Mouse (Mus musculus): Measurements from ENCODE around the gene Eng. TPM values are rescaled to one million over a fixed set of nuclear protein-coding genes. Genes with fewer than 3 reads are reported as not detected.

Eng gene
- polyA plus RNA-seq, 1 experiment from 2014 or later: 82.1 TPM

- no peaks in the 10 kb centered on the region for H3K9me3 ChIP-seq (replicated peaks)
- H3K4me1 ChIP-seq: peaks cover 35% of the 10 kb centered on the region
- H3K4me2 ChIP-seq: no peak overlapping the region
- no peak overlapping the region for H3K4me3 ChIP-seq (replicated peaks)
- 65% methylated on average over 9 of the region's 9 CpGs for whole genome bisulfite sequencing
- H3K27me3 ChIP-seq: no peaks in the 10 kb centered on the region
- H3K27ac ChIP-seq: no peak overlapping the region
- ATAC-seq (replicated peaks; ENCODE audit: low FRiP score): no peak
- no peak overlapping the region for H3K9ac ChIP-seq
- H3K36me3 ChIP-seq: no peaks in the 10 kb centered on the region
Measured at GRCm38 (mm10) chr2:32718761-32719160, 72.4 kb downstream of the Eng start.

DNA sequence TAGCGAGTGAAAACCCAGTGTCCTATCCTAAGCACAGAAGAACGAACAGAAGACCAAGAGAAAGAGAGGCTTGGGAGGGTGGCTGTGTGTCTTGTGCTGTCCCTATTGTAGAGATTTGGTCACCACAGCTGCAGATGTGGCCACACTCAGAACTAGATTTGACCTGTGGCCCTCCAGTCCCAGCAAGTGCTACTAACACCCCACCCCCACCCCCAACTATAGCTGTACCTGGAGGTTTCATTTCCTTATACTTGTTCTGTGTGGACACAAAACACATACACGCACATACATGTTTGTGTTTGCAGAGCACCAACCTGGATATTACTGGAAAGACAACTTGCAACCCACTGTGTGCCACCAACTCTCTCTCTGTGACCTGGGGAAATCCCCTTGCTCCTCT is 73.7 kb downstream of the Eng start:
- ATAC-seq (replicated peaks; ENCODE audit: low FRiP score): no peak
- Histone ChIP-seq H3K27ac (no peak overlapping the region), H3K4me3 (replicated peaks) (no peak overlapping the region), H3K36me3 (no peaks in the 10 kb centered on the region), H3K4me1 (peaks cover 26% of the 10 kb centered on the region), H3K4me2 (no peak overlapping the region), H3K27me3 (no peaks in the 10 kb centered on the region), H3K9ac (no peak overlapping the region), H3K9me3 (replicated peaks) (no peaks in the 10 kb centered on the region)
- WGBS: 90% methylated on average over 3 of the region's 3 CpGs

DNA sequence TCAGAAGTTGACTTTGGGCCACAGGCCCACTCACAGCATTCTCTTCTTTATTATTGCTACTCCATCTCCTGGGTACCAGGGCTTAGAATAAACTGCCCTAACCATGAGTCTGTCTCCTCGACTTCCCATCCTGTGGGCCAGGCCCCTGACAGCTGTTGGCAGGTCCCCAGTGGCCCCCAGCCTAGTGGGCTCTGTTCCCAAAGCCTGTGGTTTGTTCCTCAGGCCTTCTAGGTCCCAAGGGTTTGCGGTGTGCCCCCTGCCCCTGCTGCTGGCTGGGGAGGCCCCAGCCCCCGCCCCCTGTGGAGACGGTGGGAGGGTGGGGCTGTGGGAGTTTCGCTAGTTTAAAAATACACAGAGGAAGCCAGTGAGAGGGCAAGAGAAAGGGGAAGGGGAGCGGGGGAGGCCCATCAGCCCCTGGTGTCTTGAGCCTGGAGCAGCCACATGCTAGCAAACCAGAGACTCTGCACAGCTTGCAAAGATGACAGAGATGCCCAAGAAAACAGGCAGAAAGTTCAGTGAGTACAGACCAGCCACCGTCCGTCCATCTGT is 74.4 kb downstream of the Eng start, which contains the start of gene Sh2d3c:
Gene Sh2d3c (plus strand): TSS at position 375 of the 549 bp plus-strand sequence.
- Histone ChIP-seq H3K4me2 (peak within 1 kb of the TSS; percentile 47), H3K27ac (peak within 1 kb of the TSS; percentile 24), H3K4me1 (peaks cover 26% of the 10 kb centered on the region), H3K9ac (no peak within 1 kb of the TSS), H3K4me3 (replicated peaks) (peak within 1 kb of the TSS; percentile 24), H3K36me3 (no peaks in the 10 kb centered on the region), H3K9me3 (replicated peaks) (no peaks in the 10 kb centered on the region), H3K27me3 (no peaks in the 10 kb centered on the region)
- 27% methylated on average over 8 of the region's 8 CpGs for WGBS
- peak; percentile 50 for ATAC-seq (replicated peaks; ENCODE audit: low FRiP score)

- no peak overlapping the region; the same call in 1 of the 2 replicates for H3K27ac ChIP-seq
- ATAC-seq (replicated peaks; ENCODE audit: low FRiP score): no peak
- no peak overlapping the region for H3K9ac ChIP-seq
- H3K9me3 ChIP-seq (replicated peaks): no peaks in the 10 kb centered on the region
- H3K36me3 ChIP-seq: no peaks in the 10 kb centered on the region
- peak overlapping the region; percentile 24 for H3K4me3 ChIP-seq (replicated peaks)
- no peaks in the 10 kb centered on the region for H3K27me3 ChIP-seq
- WGBS: 40% methylated on average over 6 of the region's 6 CpGs
- peak overlapping the region; percentile 47 for H3K4me2 ChIP-seq
- H3K4me1 ChIP-seq: peaks cover 28% of the 10 kb centered on the region
Measured at GRCm38 (mm10) chr2:32722046-32722445, 75.7 kb downstream of the Eng start.

DNA sequence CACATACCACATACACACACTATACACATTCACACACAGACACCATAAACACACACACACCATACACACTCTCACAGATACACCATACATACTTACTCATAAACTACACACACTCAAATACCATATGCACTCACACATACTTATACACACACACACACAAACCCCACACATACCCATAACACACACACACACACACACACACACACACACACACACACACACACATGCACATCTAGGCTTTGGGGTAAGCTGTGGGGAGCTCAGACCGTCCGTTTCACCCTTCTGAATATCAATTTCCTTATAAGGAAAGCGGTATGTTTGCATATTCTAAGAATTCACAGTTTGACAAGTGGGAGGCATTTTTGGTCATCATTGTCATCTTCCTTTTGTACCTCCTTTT is 76.2 kb downstream of the Eng start:
- no peak overlapping the region for H3K9ac ChIP-seq
- no peaks in the 10 kb centered on the region for H3K27me3 ChIP-seq
- 60% methylated on average over 3 of the region's 3 CpGs for WGBS
- H3K4me2 ChIP-seq: peak overlapping the region; percentile 47
- H3K9me3 ChIP-seq (replicated peaks): no peaks in the 10 kb centered on the region
- H3K4me3 ChIP-seq (replicated peaks): no peak overlapping the region
- no peak for ATAC-seq (replicated peaks; ENCODE audit: low FRiP score)
- H3K36me3 ChIP-seq: no peaks in the 10 kb centered on the region
- peaks cover 30% of the 10 kb centered on the region for H3K4me1 ChIP-seq
- H3K27ac ChIP-seq: no peak overlapping the region

DNA sequence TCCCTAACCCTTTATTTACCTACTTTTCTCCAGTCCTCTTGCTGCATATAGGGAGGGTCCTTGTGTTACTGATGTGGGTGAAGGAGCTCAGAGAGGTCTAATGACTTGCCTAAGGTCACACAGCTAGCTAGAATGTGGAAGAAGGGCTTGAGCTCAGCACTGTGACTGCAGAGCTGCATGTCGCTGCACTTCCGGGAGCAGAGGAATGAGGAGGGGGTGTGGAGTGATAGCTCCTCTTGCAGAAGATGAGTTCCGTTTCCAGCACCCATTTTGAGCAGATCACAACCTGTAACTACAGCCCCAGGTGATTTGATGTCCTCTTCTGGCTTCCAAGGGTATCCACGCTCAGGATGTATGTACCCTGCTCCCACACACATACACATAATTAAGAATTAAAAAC is 77.8 kb downstream of the Eng start:
- no peak overlapping the region for H3K4me2 ChIP-seq
- peaks cover 45% of the 10 kb centered on the region for H3K4me1 ChIP-seq
- ATAC-seq (replicated peaks; ENCODE audit: low FRiP score): no peak
- WGBS: 74% methylated on average over 4 of the region's 4 CpGs
- H3K36me3 ChIP-seq: no peaks in the 10 kb centered on the region
- no peaks in the 10 kb centered on the region for H3K9me3 ChIP-seq (replicated peaks)
- H3K9ac ChIP-seq: no peak overlapping the region
- no peaks in the 10 kb centered on the region for H3K27me3 ChIP-seq
- H3K4me3 ChIP-seq (replicated peaks): no peak overlapping the region
- H3K27ac ChIP-seq: no peak overlapping the region

GRCm38 (mm10) chr2:32724832-32725790 is 78.7 kb downstream of the Eng start:
- no peak for ATAC-seq (replicated peaks; ENCODE audit: low FRiP score)
- Histone ChIP-seq H3K9me3 (replicated peaks) (no peaks in the 10 kb centered on the region), H3K4me1 (peaks cover 51% of the 10 kb centered on the region), H3K27ac (peak overlapping the region; percentile 51), H3K27me3 (no peaks in the 10 kb centered on the region), H3K36me3 (no peaks in the 10 kb centered on the region), H3K4me2 (no peak overlapping the region), H3K4me3 (replicated peaks) (no peak overlapping the region), H3K9ac (no peak overlapping the region)
- 62% methylated on average over 16 of the region's 16 CpGs for WGBS

DNA sequence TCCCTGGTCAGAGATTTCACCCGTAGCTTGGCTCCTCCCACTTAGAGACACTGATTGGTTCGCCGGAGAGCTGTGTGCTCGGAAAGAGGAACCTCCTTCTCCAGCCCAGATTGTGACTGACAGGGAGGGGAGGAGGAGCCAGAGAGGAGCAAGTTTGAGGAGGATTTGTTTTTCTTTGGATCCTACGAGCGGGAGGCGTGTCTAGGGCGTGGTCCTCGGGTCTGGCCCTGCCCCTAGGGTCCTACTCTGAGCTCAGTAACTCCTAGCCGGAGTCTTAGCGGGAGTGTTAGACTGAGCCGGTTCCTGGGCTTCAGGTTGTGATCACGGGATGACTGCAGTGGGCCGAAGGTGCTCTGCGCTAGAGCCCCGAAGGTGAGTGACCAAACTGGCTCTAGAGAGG is 81.0 kb downstream of the Eng start:
- WGBS: 0% methylated on average over 16 of the region's 16 CpGs
- Histone ChIP-seq H3K4me1 (peaks cover 52% of the 10 kb centered on the region), H3K9ac (peak overlapping the region; percentile 42), H3K27ac (0 out of 2 replicates have a peak overlapping the region, but pooled peaks have one; percentile 75), H3K4me3 (replicated peaks) (peak overlapping the region; percentile 38), H3K27me3 (no peaks in the 10 kb centered on the region), H3K36me3 (no peaks in the 10 kb centered on the region), H3K9me3 (replicated peaks) (no peaks in the 10 kb centered on the region), H3K4me2 (peak overlapping the region; percentile 48)
- ATAC-seq (replicated peaks; ENCODE audit: low FRiP score): peak; percentile 96

DNA sequence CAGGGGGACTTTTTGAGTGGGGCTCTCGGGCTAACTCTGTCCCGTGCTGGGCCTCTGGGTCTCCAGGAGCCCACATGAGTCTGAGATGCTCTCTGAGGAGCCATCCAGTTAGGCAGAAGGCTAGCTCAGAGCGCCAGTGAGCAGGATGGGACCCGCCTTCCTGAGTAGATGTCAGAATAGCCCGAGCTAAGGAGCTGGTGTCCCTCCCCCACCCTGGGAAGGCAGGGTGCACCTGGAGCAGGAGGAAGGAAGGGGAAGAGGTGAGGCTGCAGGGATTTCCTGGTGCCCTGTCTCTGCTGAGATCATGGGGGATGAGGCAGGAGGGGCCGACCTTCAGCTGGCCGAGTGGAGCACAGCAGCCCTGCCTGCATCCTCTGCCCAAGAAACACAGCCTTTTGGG is 82.1 kb downstream of the Eng start:
- 36% methylated on average over 7 of the region's 7 CpGs for WGBS
- Histone ChIP-seq H3K4me3 (replicated peaks) (peak overlapping the region; percentile 38), H3K36me3 (no peaks in the 10 kb centered on the region), H3K9me3 (replicated peaks) (no peaks in the 10 kb centered on the region), H3K9ac (peak overlapping the region; percentile 42), H3K4me1 (peaks cover 54% of the 10 kb centered on the region), H3K4me2 (peak overlapping the region; percentile 48), H3K27ac (peak overlapping the region; percentile 75), H3K27me3 (no peaks in the 10 kb centered on the region)
- ATAC-seq (replicated peaks; ENCODE audit: low FRiP score): 0 out of 2 replicates have a peak, but pooled peaks have one; percentile 26

- ATAC-seq (replicated peaks; ENCODE audit: low FRiP score): no peak
- peak overlapping the region; percentile 76 for H3K27ac ChIP-seq
- H3K9ac ChIP-seq: no peak overlapping the region
- peak overlapping the region; percentile 48 for H3K4me2 ChIP-seq
- H3K27me3 ChIP-seq: no peaks in the 10 kb centered on the region
- no peaks in the 10 kb centered on the region for H3K9me3 ChIP-seq (replicated peaks)
- H3K4me3 ChIP-seq (replicated peaks): peak overlapping the region; percentile 38
- peaks cover 62% of the 10 kb centered on the region for H3K4me1 ChIP-seq
- WGBS: 28% methylated on average over 4 of the region's 4 CpGs
- H3K36me3 ChIP-seq: no peaks in the 10 kb centered on the region
Measured at GRCm38 (mm10) chr2:32729547-32729946, 83.2 kb downstream of the Eng start.

GRCm38 (mm10) chr2:32730854-32731253 is 84.5 kb downstream of the Eng start:
- ATAC-seq (replicated peaks; ENCODE audit: low FRiP score): no peak
- H3K4me3 ChIP-seq (replicated peaks): peak overlapping the region; percentile 38
- H3K4me1 ChIP-seq: peaks cover 71% of the 10 kb centered on the region
- H3K36me3 ChIP-seq: no peaks in the 10 kb centered on the region
- H3K9me3 ChIP-seq (replicated peaks): no peaks in the 10 kb centered on the region
- H3K27ac ChIP-seq: peak overlapping the region; percentile 76
- 18% methylated on average over 11 of the region's 11 CpGs for WGBS
- no peak overlapping the region for H3K9ac ChIP-seq
- H3K4me2 ChIP-seq: peak overlapping the region; percentile 48
- no peaks in the 10 kb centered on the region for H3K27me3 ChIP-seq

- Histone ChIP-seq H3K4me3 (replicated peaks) (no peak overlapping the region), H3K36me3 (no peaks in the 10 kb centered on the region), H3K27ac (peak overlapping the region; percentile 76), H3K9ac (no peak overlapping the region), H3K9me3 (replicated peaks) (no peaks in the 10 kb centered on the region), H3K4me1 (peaks cover 75% of the 10 kb centered on the region), H3K27me3 (no peaks in the 10 kb centered on the region), H3K4me2 (peak overlapping the region; percentile 22)
- ATAC-seq (replicated peaks; ENCODE audit: low FRiP score): no peak
- WGBS: 66% methylated on average over 4 of the region's 4 CpGs
Measured at GRCm38 (mm10) chr2:32731911-32732310, 85.5 kb downstream of the Eng start.
